Mouse (Mus musculus) liver, adult 2 months (tissue): ENCODE results near the gene Ripor3. TPM values are rescaled to one million over a fixed set of nuclear protein-coding genes. Genes with fewer than 3 reads are reported as not detected.

Experiments
- DNase-seq: peaks from one replicate; pipeline ENCODE4 v3.0.0-alpha.2; 2011; ENCODE audit warnings: low read depth, low spot score; ENCODE audit errors: extremely low read depth
- H3K27ac ChIP-seq: fragments of 200-500 bp; replicated peaks from 2 replicates; pipeline ENCODE4 v1.5.1; 2012; ENCODE audit warnings: low read depth, mild to moderate bottlenecking, control low read depth, inconsistent platforms, low read length; ENCODE audit not compliant: insufficient read depth
- H3K27me3 ChIP-seq: fragments of 200-500 bp; 2 replicates; pipeline ENCODE4 v1.6.1; 2012; ENCODE audit warnings: mild to moderate bottlenecking, moderate library complexity, low read length, inconsistent platforms; ENCODE audit not compliant: control insufficient read depth, insufficient read depth
- H3K36me3 ChIP-seq: fragments of 200-500 bp; 2 replicates; pipeline ENCODE4 v1.6.1; 2012; ENCODE audit warnings: low read length, inconsistent platforms; ENCODE audit not compliant: control insufficient read depth, insufficient read depth
- H3K4me1 ChIP-seq: fragments of 200-500 bp; 2 replicates; pipeline ENCODE4 v1.6.1; 2011; ENCODE audit warnings: low read length; ENCODE audit not compliant: control insufficient read depth, insufficient read depth
- H3K4me3 ChIP-seq: fragments of 200-500 bp; 2 replicates; pipeline ENCODE4 v1.5.1; 2011; ENCODE audit warnings: low read depth, mild to moderate bottlenecking, control low read depth, low read length, moderate library complexity; ENCODE audit not compliant: insufficient read depth
- H3K79me2 ChIP-seq: fragments of 200-500 bp; 2 replicates; pipeline ENCODE4 v1.6.1; 2012; ENCODE audit warnings: inconsistent platforms, mild to moderate bottlenecking, low read length, moderate library complexity; ENCODE audit not compliant: control insufficient read depth, insufficient read depth
- H3K9ac ChIP-seq: fragments of 200-500 bp; 2 replicates; pipeline ENCODE4 v1.6.1; 2012; ENCODE audit warnings: low read depth, mild to moderate bottlenecking, control low read depth, inconsistent platforms, low read length
- CTCF ChIP-seq: fragments of 200-500 bp; IDR thresholded peaks from 2 replicates; pipeline ENCODE4 v1.5.1; 2011; ENCODE audit warnings: low read depth, low read length, control low read depth
- POLR2A ChIP-seq: fragments of 200-500 bp; IDR thresholded peaks from 2 replicates; pipeline ENCODE4 v1.6.1; 2011; ENCODE audit warnings: low read length, control low read depth; ENCODE audit not compliant: insufficient read depth; ENCODE audit errors: extremely low read depth
- WGBS: fragments of 180-500 bp; shearing (Covaris S2); methylation state at CpG from one replicate; pipeline ENCODE4 v1.1.7; 2018; 5-methylcytosine and 5-hydroxymethylcytosine counted together
- polyA plus RNA-seq: library from polyadenylated mRNA; depleted of rRNA; stranded (reverse); fragments of >200 nt; gene quantifications from 2 replicates; pipeline ENCODE4 v1.2.3, GENCODE M21; 2012
- total RNA-seq: library from RNA; depleted of rRNA; stranded (reverse); fragments of >200 nt; gene quantifications from 2 replicates; pipeline ENCODE4 v1.2.3, GENCODE M21; 2014

Gene Ripor3
- total and polyA plus RNA-seq, 2 experiments = 0.92 to 1.9 TPM

DNA sequence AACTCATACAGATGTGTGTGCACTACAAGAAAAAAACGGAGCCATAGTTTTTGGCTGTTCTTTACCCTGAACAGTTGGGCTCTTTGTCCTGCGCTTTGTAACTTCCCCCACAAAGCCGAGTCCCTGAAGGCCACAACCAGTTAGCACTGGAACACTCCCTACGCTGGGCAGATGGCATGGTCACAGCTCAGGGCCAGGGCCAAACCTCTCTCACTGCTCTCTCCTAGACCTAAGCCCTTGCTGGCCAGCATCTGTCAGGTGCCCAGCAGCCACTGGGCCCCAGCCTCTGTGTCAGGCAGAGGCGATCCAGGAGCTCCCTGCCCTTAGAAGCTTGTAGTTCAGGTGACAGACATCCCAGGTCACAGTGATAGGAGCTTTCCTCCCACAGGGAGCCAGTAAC is 65.0 kb downstream of the Ripor3 start:
- peaks cover 41% of the 10 kb centered on the region for H3K79me2 ChIP-seq
- no peaks in the 10 kb centered on the region for H3K36me3 ChIP-seq
- no peak for DNase-seq
- H3K9ac ChIP-seq = no peak overlapping the region
- no peaks in the 10 kb centered on the region for H3K27me3 ChIP-seq
- WGBS = 76% methylated on average over 5 of the region's 5 CpGs
- no peak for TF ChIP-seq POLR2A
- no peak for TF ChIP-seq CTCF
- no peak overlapping the region for H3K27ac ChIP-seq
- peaks cover 37% of the 10 kb centered on the region for H3K4me1 ChIP-seq
- H3K4me3 ChIP-seq = no peak overlapping the region

DNA sequence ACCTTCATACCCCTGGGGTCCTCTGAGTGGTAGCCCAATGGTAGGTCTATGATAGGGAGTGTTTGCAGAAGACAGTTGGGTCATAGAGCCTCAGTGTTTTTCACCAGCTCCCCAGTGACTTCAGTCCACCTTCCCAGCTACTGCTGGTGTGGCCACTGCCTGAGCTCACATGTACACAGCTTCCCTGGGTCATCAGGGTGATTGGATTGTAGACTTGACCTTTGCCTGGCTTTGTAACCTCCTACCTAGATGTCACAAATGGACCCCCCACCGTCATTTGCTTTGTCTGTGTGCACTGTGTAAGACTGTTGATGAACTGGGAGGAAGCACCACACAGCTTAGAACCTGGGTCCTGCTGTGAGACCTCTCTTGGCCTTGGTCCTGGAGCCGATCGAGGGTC is 66.2 kb downstream of the Ripor3 start:
- peak overlapping the region; percentile 42 for H3K27ac ChIP-seq
- peaks cover 31% of the 10 kb centered on the region for H3K4me1 ChIP-seq
- no peak overlapping the region for H3K9ac ChIP-seq
- TF ChIP-seq POLR2A = no peak
- TF ChIP-seq CTCF = no peak
- no peak overlapping the region for H3K4me3 ChIP-seq
- no peaks in the 10 kb centered on the region for H3K27me3 ChIP-seq
- H3K36me3 ChIP-seq = no peaks in the 10 kb centered on the region
- WGBS = 28% methylated on average over 3 of the region's 3 CpGs
- DNase-seq = peak; percentile 59
- H3K79me2 ChIP-seq = peaks cover 49% of the 10 kb centered on the region

- WGBS = 60% methylated on average over 12 of the region's 12 CpGs
- Histone ChIP-seq H3K27me3 (no peaks in the 10 kb centered on the region), H3K27ac (no peak overlapping the region), H3K36me3 (no peaks in the 10 kb centered on the region), H3K4me3 (no peak overlapping the region), H3K79me2 (peaks cover 52% of the 10 kb centered on the region), H3K4me1 (peaks cover 28% of the 10 kb centered on the region), H3K9ac (no peak overlapping the region)
- TF ChIP-seq POLR2A = no peak
- no peak for TF ChIP-seq CTCF
- no peak for DNase-seq
Observed at GRCm38 (mm10) chr2:167942926-167943633, 67.3 kb downstream of the Ripor3 start.

DNA sequence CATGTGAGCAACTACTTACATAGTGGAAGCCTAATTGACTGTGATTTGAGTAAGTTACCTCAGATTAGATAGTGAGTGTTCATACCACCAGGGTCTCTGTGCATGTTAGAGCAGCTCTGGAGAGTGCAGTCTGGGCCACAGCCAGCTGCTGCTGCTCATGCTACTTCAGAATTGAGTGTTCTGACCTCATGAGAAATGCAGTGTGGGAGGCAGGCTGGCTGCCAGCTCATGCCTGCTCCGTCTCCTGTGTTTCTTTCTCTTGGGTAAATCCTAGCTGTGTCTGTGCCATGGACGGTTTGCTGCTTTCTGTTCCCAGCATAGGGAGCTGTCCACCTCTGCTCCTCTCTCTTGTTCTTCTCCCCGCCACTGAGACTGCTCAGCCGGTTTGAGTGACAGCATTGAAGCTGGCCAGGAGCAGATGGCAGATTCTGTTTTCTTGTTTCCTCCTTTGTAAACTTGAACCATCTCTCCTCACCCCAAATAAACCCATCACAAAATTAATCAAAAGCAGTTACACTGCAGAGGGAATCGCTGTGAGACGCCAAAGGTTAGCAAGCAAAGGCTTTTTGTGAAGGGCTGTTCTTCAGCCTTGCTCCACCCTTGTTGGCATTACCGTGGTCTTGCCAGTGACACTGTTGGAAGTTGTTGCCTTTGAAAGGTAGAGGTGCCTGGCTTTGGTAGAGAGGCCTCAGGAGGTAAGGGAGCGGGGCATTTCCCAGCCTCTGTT is 68.1 kb downstream of the Ripor3 start:
- Histone ChIP-seq H3K27ac (no peak overlapping the region), H3K36me3 (no peaks in the 10 kb centered on the region), H3K4me3 (no peak overlapping the region), H3K9ac (no peak overlapping the region), H3K4me1 (peaks cover 28% of the 10 kb centered on the region), H3K79me2 (peaks cover 49% of the 10 kb centered on the region), H3K27me3 (no peaks in the 10 kb centered on the region)
- DNase-seq = peak; percentile 60
- 30% methylated on average over 8 of the region's 8 CpGs for WGBS
- TF ChIP-seq CTCF = no peak

GRCm38 (mm10) chr2:167941745-167942176 is 68.7 kb downstream of the Ripor3 start:
- WGBS = 54% methylated on average over 6 of the region's 6 CpGs
- H3K4me1 ChIP-seq = peaks cover 28% of the 10 kb centered on the region
- H3K79me2 ChIP-seq = peaks cover 55% of the 10 kb centered on the region
- H3K27me3 ChIP-seq = no peaks in the 10 kb centered on the region
- no peak overlapping the region for H3K27ac ChIP-seq
- H3K9ac ChIP-seq = no peak overlapping the region
- DNase-seq = peak; percentile 42
- H3K36me3 ChIP-seq = no peaks in the 10 kb centered on the region
- H3K4me3 ChIP-seq = no peak overlapping the region
- TF ChIP-seq POLR2A (no peak), CTCF (no peak)

DNA sequence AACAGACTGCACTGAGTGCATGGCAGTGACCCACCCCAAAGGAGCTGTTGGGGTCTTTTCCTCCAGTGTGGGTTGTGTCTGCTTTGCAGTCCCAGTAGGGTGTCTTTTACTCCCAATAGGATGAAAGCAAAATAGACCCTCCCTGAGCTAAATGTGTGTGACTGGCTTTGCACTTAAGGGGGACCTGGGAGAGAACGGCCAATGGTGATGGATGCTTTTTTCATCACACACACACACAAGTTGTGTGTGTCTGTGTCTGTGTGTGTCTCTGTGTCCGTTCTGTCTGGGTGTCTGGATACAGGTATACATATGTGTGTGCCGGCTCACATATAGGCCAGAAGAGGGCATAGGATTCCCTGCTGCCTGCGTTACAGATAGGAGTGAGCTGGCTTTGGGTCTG is 69.1 kb downstream of the Ripor3 start:
- no peak for TF ChIP-seq POLR2A
- TF ChIP-seq CTCF = no peak
- no peak overlapping the region for H3K27ac ChIP-seq
- H3K4me1 ChIP-seq = peaks cover 28% of the 10 kb centered on the region
- WGBS = 89% methylated on average over 4 of the region's 4 CpGs
- H3K79me2 ChIP-seq = peaks cover 55% of the 10 kb centered on the region
- no peaks in the 10 kb centered on the region for H3K36me3 ChIP-seq
- no peak for DNase-seq
- H3K27me3 ChIP-seq = no peaks in the 10 kb centered on the region
- H3K9ac ChIP-seq = no peak overlapping the region
- H3K4me3 ChIP-seq = no peak overlapping the region
